Mouse (Mus musculus) left cerebral cortex, adult 18-20 months (tissue): ENCODE results near the gene Nfatc2. TPM values are rescaled to one million over a fixed set of nuclear protein-coding genes. Genes with fewer than 3 reads are reported as not detected.

Source experiments
- DNase-seq, 2 experiments: peaks; one replicate each; pipeline ENCODE4 v3.0.0; 2021 to 2022; ENCODE audit warnings: low spot score in 2 of 2, mixed read lengths in 1 of 2
- total RNA-seq, 2 experiments: library from RNA; stranded (reverse); gene quantifications; 2 replicates each; pipeline ENCODE4 v1.2.3; 2021

Gene Nfatc2
- total RNA-seq, 2 experiments from 2014 or later = 9.3 to 11.7 TPM

- no peak for DNase-seq
Measured at GRCm38 (mm10) chr2:168609653-168610248, 8.3 kb upstream of the Nfatc2 start.

- no peak for DNase-seq
Measured at GRCm38 (mm10) chr2:168608125-168608564, 6.7 kb upstream of the Nfatc2 start.

GRCm38 (mm10) chr2:168604655-168605070 lies 3.2 kb upstream of the Nfatc2 start:
- no peak for DNase-seq

GRCm38 (mm10) chr2:168602387-168602741 lies 907 bp upstream of the Nfatc2 start:
- no peak for DNase-seq

- DNase-seq = peak; percentile 39 to 42
Measured at GRCm38 (mm10) chr2:168600750-168601490, 537 bp downstream of the Nfatc2 start.

- DNase-seq = no peak
Measured at GRCm38 (mm10) chr2:168595693-168596092, 5.8 kb downstream of the Nfatc2 start.

GRCm38 (mm10) chr2:168593676-168594075 lies 7.8 kb downstream of the Nfatc2 start:
- no peak for DNase-seq

GRCm38 (mm10) chr2:168593004-168593403 lies 8.5 kb downstream of the Nfatc2 start:
- no peak for DNase-seq

GRCm38 (mm10) chr2:168591076-168591475 lies 10.4 kb downstream of the Nfatc2 start:
- no peak for DNase-seq

GRCm38 (mm10) chr2:168590556-168590955 lies 10.9 kb downstream of the Nfatc2 start:
- no peak for DNase-seq

- no peak for DNase-seq
Measured at GRCm38 (mm10) chr2:168590168-168590551, 11.3 kb downstream of the Nfatc2 start.

- DNase-seq = peak in 1 of 2 experiments; percentile 23
Measured at GRCm38 (mm10) chr2:168589368-168590167, 11.9 kb downstream of the Nfatc2 start.

- peak; percentile 23 to 42 for DNase-seq
Measured at GRCm38 (mm10) chr2:168588591-168589367, 12.7 kb downstream of the Nfatc2 start.

- no peak for DNase-seq
Measured at GRCm38 (mm10) chr2:168587159-168587558, 14.3 kb downstream of the Nfatc2 start.

- no peak for DNase-seq
Measured at GRCm38 (mm10) chr2:168586512-168586911, 14.9 kb downstream of the Nfatc2 start.

- no peak for DNase-seq
Measured at GRCm38 (mm10) chr2:168584857-168585256, 16.6 kb downstream of the Nfatc2 start.

GRCm38 (mm10) chr2:168584408-168584807 lies 17.0 kb downstream of the Nfatc2 start:
- no peak for DNase-seq

GRCm38 (mm10) chr2:168583084-168583483 lies 18.4 kb downstream of the Nfatc2 start:
- no peak for DNase-seq

- no peak for DNase-seq
Measured at GRCm38 (mm10) chr2:168581207-168581854, 20.1 kb downstream of the Nfatc2 start.

- DNase-seq = no peak
Measured at GRCm38 (mm10) chr2:168580295-168580915, 21.1 kb downstream of the Nfatc2 start.
